25 mouse cellular contexts compared by ENCODE assay signal in the genomic region with DNA sequence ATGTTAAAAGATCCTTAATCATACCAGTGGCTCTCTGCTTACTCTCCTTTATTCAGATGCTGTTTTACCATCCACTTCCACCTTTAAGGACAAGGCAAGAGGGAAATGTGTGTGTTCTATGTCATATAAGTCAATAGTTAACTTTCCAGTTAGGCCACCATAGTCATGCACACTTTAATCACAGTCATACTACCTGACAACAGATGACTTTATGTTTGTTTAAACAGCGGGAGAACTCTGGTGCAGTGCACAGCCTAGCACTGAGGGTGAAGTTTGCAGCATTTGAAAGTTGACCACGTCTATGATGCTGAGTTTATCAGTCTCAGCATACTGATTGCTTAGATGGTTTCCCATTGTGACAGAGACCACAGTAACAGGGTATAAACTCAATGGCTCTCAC.
"Had no signal": no experiment of that assay in that cellular context is flagged by ENCODE, and none has a peak within 500 bp of the region (broad histone marks: within the 10 kb centered on the region; RNA-seq: fewer than 3 reads in every experiment).

No protein-coding gene starts in this region.

- H3K27me3 ChIP-seq: heart, embryonic 13.5 days; heart, embryonic 15.5 days; hindbrain, embryonic 13.5 days; hindbrain, embryonic 15.5 days; limb, embryonic 12.5 days; liver, embryonic 13.5 days; liver, embryonic 15.5 days had no signal

- ATAC-seq: forebrain, embryonic 16.5 days; inflammation-experienced regulatory T-cells, adult 6 months had no signal

- H3K9ac ChIP-seq: heart, embryonic 13.5 days; heart, embryonic 15.5 days; hindbrain, embryonic 13.5 days; hindbrain, embryonic 15.5 days; limb, embryonic 12.5 days; liver, embryonic 13.5 days; liver, embryonic 15.5 days had no signal

- H3K36me3 ChIP-seq: heart, embryonic 13.5 days; heart, embryonic 15.5 days; hindbrain, embryonic 13.5 days; hindbrain, embryonic 15.5 days; limb, embryonic 10.5 days; limb, embryonic 12.5 days; liver, embryonic 13.5 days; liver, embryonic 15.5 days had no signal

- H3K9me3 ChIP-seq: heart, embryonic 13.5 days; heart, embryonic 15.5 days; hindbrain, embryonic 13.5 days; hindbrain, embryonic 15.5 days; limb, embryonic 10.5 days; limb, embryonic 12.5 days; liver, embryonic 13.5 days; liver, embryonic 15.5 days had no signal

- H3K4me1 ChIP-seq: heart, embryonic 15.5 days; liver, embryonic 13.5 days; liver, embryonic 15.5 days had no signal

- H3K4me2 ChIP-seq: heart, embryonic 11.5 days; heart, embryonic 13.5 days; heart, embryonic 15.5 days; hindbrain, embryonic 13.5 days; hindbrain, embryonic 15.5 days; limb, embryonic 12.5 days; liver, embryonic 11.5 days; liver, embryonic 13.5 days; liver, embryonic 15.5 days had no signal

- DNase-seq: gastrocnemius, adult 2 months; gastrocnemius, postnatal 10 days; gastrocnemius, postnatal 25 days; heart, adult 18-20 months; heart, postnatal 14 days; heart, postnatal 36 days; kidney, adult 18-20 months; kidney, adult 8-10 months; kidney, postnatal 10 days; kidney, postnatal 25 days; kidney, postnatal 4 days; liver; liver, embryonic 13.5 days had no signal

- H3K4me3 ChIP-seq: gastrocnemius, adult 2 months; heart, embryonic 13.5 days; heart, embryonic 15.5 days; hindbrain, embryonic 13.5 days; hindbrain, embryonic 15.5 days; left cerebral cortex, adult 2 months; limb, embryonic 10.5 days; limb, embryonic 12.5 days; liver, embryonic 13.5 days; liver, embryonic 15.5 days had no signal

- H3K27ac ChIP-seq: gastrocnemius, adult 2 months; heart, embryonic 13.5 days; heart, embryonic 15.5 days; hindbrain, embryonic 13.5 days; hindbrain, embryonic 15.5 days; left cerebral cortex, adult 2 months; limb, embryonic 10.5 days; limb, embryonic 12.5 days; liver, embryonic 13.5 days; liver, embryonic 15.5 days had no signal
